Mouse (Mus musculus): Measurements from ENCODE around the gene Gpalpp1. TPM values are rescaled to one million over a fixed set of nuclear protein-coding genes. Genes with fewer than 3 reads are reported as not detected.
A peak's percentile ranks its signal among the peaks of the same experiment; 100 is the strongest.

Gpalpp1 gene
- polyA plus RNA-seq, 1 experiment from 2014 or later = 11.1 TPM

GRCm38 (mm10) chr14:76149531-76150179, 39.1 kb upstream of the Gpalpp1 start:
- Histone ChIP-seq H3K4me3 (ENCODE audit: low read depth, low read length) (peak overlapping the region; percentile 9; the same call in 1 of the 2 replicates), H3K4me2 (ENCODE audit: low read depth, low read length) (peak overlapping the region; percentile 46), H3K9ac (ENCODE audit: low read depth, low read length) (no peak overlapping the region), H3K27me3 (replicated peaks; ENCODE audit: control insufficient read depth, insufficient read depth, low read length) (no peaks in the 10 kb centered on the region), H3K4me1 (ENCODE audit: control insufficient read depth, insufficient read depth, low read length) (peaks cover 18% of the 10 kb centered on the region; the same call in 1 of the 2 replicates), H3K27ac (replicated peaks; ENCODE audit: low read depth, low read length) (peak overlapping the region; percentile 10; the same call in 1 of the 2 replicates), H3K9me3 (ENCODE audit: control insufficient read depth, low read length) (no peaks in the 10 kb centered on the region), H3K36me3 (ENCODE audit: control insufficient read depth, insufficient read depth, low read length) (no peaks in the 10 kb centered on the region)
- 17% methylated on average over 13 of the region's 13 CpGs for WGBS
- ATAC-seq (ENCODE audit: low read depth) = peak; percentile 35; the same call in 1 of the 2 replicates
- DNase-seq (ENCODE audit: low spot score) = peak; percentile 87

- no peaks in the 10 kb centered on the region for H3K27me3 ChIP-seq (replicated peaks; ENCODE audit: control insufficient read depth, insufficient read depth, low read length)
- ATAC-seq (ENCODE audit: low read depth) = no peak
- 80% methylated on average over 10 of the region's 10 CpGs for WGBS
Observed at GRCm38 (mm10) chr14:76148294-76148693, 37.7 kb upstream of the Gpalpp1 start.

GRCm38 (mm10) chr14:76147061-76147460, 36.5 kb upstream of the Gpalpp1 start:
- Histone ChIP-seq H3K9me3 (ENCODE audit: control insufficient read depth, low read length) (no peaks in the 10 kb centered on the region), H3K9ac (ENCODE audit: low read depth, low read length) (no peak overlapping the region), H3K4me2 (ENCODE audit: low read depth, low read length) (no peak overlapping the region), H3K27ac (replicated peaks; ENCODE audit: low read depth, low read length) (no peak overlapping the region), H3K36me3 (ENCODE audit: control insufficient read depth, insufficient read depth, low read length) (no peaks in the 10 kb centered on the region), H3K27me3 (replicated peaks; ENCODE audit: control insufficient read depth, insufficient read depth, low read length) (no peaks in the 10 kb centered on the region), H3K4me3 (ENCODE audit: low read depth, low read length) (no peak overlapping the region), H3K4me1 (ENCODE audit: control insufficient read depth, insufficient read depth, low read length) (peaks cover 12% of the 10 kb centered on the region; the same call in 1 of the 2 replicates)
- DNase-seq (ENCODE audit: low spot score) (no peak), ATAC-seq (ENCODE audit: low read depth) (no peak)
- WGBS = 42% methylated on average over 6 of the region's 6 CpGs

More at GRCm38 (mm10) chr14:76148294-76148693, 37.7 kb upstream of the Gpalpp1 start:
- Histone ChIP-seq H3K4me3 (ENCODE audit: low read depth, low read length) (no peak overlapping the region), H3K9me3 (ENCODE audit: control insufficient read depth, low read length) (no peaks in the 10 kb centered on the region), H3K4me1 (ENCODE audit: control insufficient read depth, insufficient read depth, low read length) (peaks cover 16% of the 10 kb centered on the region; the same call in 1 of the 2 replicates), H3K4me2 (ENCODE audit: low read depth, low read length) (no peak overlapping the region), H3K9ac (ENCODE audit: low read depth, low read length) (no peak overlapping the region), H3K36me3 (ENCODE audit: control insufficient read depth, insufficient read depth, low read length) (no peaks in the 10 kb centered on the region), H3K27ac (replicated peaks; ENCODE audit: low read depth, low read length) (no peak overlapping the region)
- DNase-seq (ENCODE audit: low spot score) = no peak

- Histone ChIP-seq H3K27me3 (replicated peaks; ENCODE audit: control insufficient read depth, insufficient read depth, low read length) (no peaks in the 10 kb centered on the region), H3K36me3 (ENCODE audit: control insufficient read depth, insufficient read depth, low read length) (no peaks in the 10 kb centered on the region), H3K9ac (ENCODE audit: low read depth, low read length) (no peak overlapping the region), H3K4me3 (ENCODE audit: low read depth, low read length) (no peak overlapping the region), H3K27ac (replicated peaks; ENCODE audit: low read depth, low read length) (no peak overlapping the region), H3K9me3 (ENCODE audit: control insufficient read depth, low read length) (no peaks in the 10 kb centered on the region), H3K4me1 (ENCODE audit: control insufficient read depth, insufficient read depth, low read length) (peaks cover 12% of the 10 kb centered on the region; the same call in 1 of the 2 replicates), H3K4me2 (ENCODE audit: low read depth, low read length) (no peak overlapping the region)
- ATAC-seq (ENCODE audit: low read depth) = no peak
- 56% methylated on average over 7 of the region's 7 CpGs for WGBS
- no peak for DNase-seq (ENCODE audit: low spot score)
Observed at GRCm38 (mm10) chr14:76145868-76146267, 35.3 kb upstream of the Gpalpp1 start.

GRCm38 (mm10) chr14:76145248-76145647, 34.7 kb upstream of the Gpalpp1 start:
- H3K9me3 ChIP-seq (ENCODE audit: control insufficient read depth, low read length) = no peaks in the 10 kb centered on the region
- 0 out of 2 replicates have a peak, but pooled peaks cover 9% of the 10 kb centered on the region for H3K4me1 ChIP-seq (ENCODE audit: control insufficient read depth, insufficient read depth, low read length)
- H3K9ac ChIP-seq (ENCODE audit: low read depth, low read length) = no peak overlapping the region
- H3K4me3 ChIP-seq (ENCODE audit: low read depth, low read length) = no peak overlapping the region
- 82% methylated on average over 1 of the region's 1 CpGs for WGBS
- H3K27me3 ChIP-seq (replicated peaks; ENCODE audit: control insufficient read depth, insufficient read depth, low read length) = no peaks in the 10 kb centered on the region
- no peak overlapping the region for H3K4me2 ChIP-seq (ENCODE audit: low read depth, low read length)
- no peak overlapping the region for H3K27ac ChIP-seq (replicated peaks; ENCODE audit: low read depth, low read length)
- DNase-seq (ENCODE audit: low spot score) = no peak
- no peaks in the 10 kb centered on the region for H3K36me3 ChIP-seq (ENCODE audit: control insufficient read depth, insufficient read depth, low read length)
- ATAC-seq (ENCODE audit: low read depth) = no peak

GRCm38 (mm10) chr14:76134975-76135374, 24.4 kb upstream of the Gpalpp1 start:
- H3K4me3 ChIP-seq (ENCODE audit: low read depth, low read length) = no peak overlapping the region
- no peak overlapping the region for H3K27ac ChIP-seq (replicated peaks; ENCODE audit: low read depth, low read length)
- ATAC-seq (ENCODE audit: low read depth) (no peak), DNase-seq (ENCODE audit: low spot score) (no peak)
- H3K9me3 ChIP-seq (ENCODE audit: control insufficient read depth, low read length) = no peaks in the 10 kb centered on the region
- H3K4me1 ChIP-seq (ENCODE audit: control insufficient read depth, insufficient read depth, low read length) = no peaks in the 10 kb centered on the region
- no peak overlapping the region for H3K4me2 ChIP-seq (ENCODE audit: low read depth, low read length)
- H3K9ac ChIP-seq (ENCODE audit: low read depth, low read length) = no peak overlapping the region
- peaks cover 61% of the 10 kb centered on the region for H3K36me3 ChIP-seq (ENCODE audit: control insufficient read depth, insufficient read depth, low read length)
- no peaks in the 10 kb centered on the region for H3K27me3 ChIP-seq (replicated peaks; ENCODE audit: control insufficient read depth, insufficient read depth, low read length)
- WGBS = 90% methylated on average over 4 of the region's 4 CpGs

GRCm38 (mm10) chr14:76128174-76128573, 17.6 kb upstream of the Gpalpp1 start:
- H3K36me3 ChIP-seq (ENCODE audit: control insufficient read depth, insufficient read depth, low read length) = peaks cover 81% of the 10 kb centered on the region
- 83% methylated on average over 4 of the region's 4 CpGs for WGBS
- no peak for ATAC-seq (ENCODE audit: low read depth)

GRCm38 (mm10) chr14:76127311-76127710, 16.8 kb upstream of the Gpalpp1 start:
- Histone ChIP-seq H3K27ac (replicated peaks; ENCODE audit: low read depth, low read length) (no peak overlapping the region), H3K36me3 (ENCODE audit: control insufficient read depth, insufficient read depth, low read length) (peaks cover 72% of the 10 kb centered on the region), H3K9ac (ENCODE audit: low read depth, low read length) (no peak overlapping the region), H3K4me2 (ENCODE audit: low read depth, low read length) (no peak overlapping the region), H3K27me3 (replicated peaks; ENCODE audit: control insufficient read depth, insufficient read depth, low read length) (no peaks in the 10 kb centered on the region), H3K4me1 (ENCODE audit: control insufficient read depth, insufficient read depth, low read length) (no peaks in the 10 kb centered on the region), H3K4me3 (ENCODE audit: low read depth, low read length) (no peak overlapping the region), H3K9me3 (ENCODE audit: control insufficient read depth, low read length) (no peaks in the 10 kb centered on the region)
- DNase-seq (ENCODE audit: low spot score) (no peak), ATAC-seq (ENCODE audit: low read depth) (no peak)
- 85% methylated on average over 3 of the region's 3 CpGs for WGBS

More at GRCm38 (mm10) chr14:76128174-76128573, 17.6 kb upstream of the Gpalpp1 start:
- DNase-seq (ENCODE audit: low spot score) = no peak
- Histone ChIP-seq H3K27ac (replicated peaks; ENCODE audit: low read depth, low read length) (no peak overlapping the region), H3K9ac (ENCODE audit: low read depth, low read length) (no peak overlapping the region), H3K9me3 (ENCODE audit: control insufficient read depth, low read length) (no peaks in the 10 kb centered on the region), H3K4me3 (ENCODE audit: low read depth, low read length) (no peak overlapping the region), H3K4me1 (ENCODE audit: control insufficient read depth, insufficient read depth, low read length) (no peaks in the 10 kb centered on the region), H3K27me3 (replicated peaks; ENCODE audit: control insufficient read depth, insufficient read depth, low read length) (no peaks in the 10 kb centered on the region), H3K4me2 (ENCODE audit: low read depth, low read length) (no peak overlapping the region)

- Histone ChIP-seq H3K27me3 (replicated peaks; ENCODE audit: control insufficient read depth, insufficient read depth, low read length) (no peaks in the 10 kb centered on the region), H3K4me2 (ENCODE audit: low read depth, low read length) (no peak overlapping the region), H3K27ac (replicated peaks; ENCODE audit: low read depth, low read length) (no peak overlapping the region), H3K9me3 (ENCODE audit: control insufficient read depth, low read length) (no peaks in the 10 kb centered on the region), H3K9ac (ENCODE audit: low read depth, low read length) (no peak overlapping the region), H3K4me1 (ENCODE audit: control insufficient read depth, insufficient read depth, low read length) (no peaks in the 10 kb centered on the region), H3K36me3 (ENCODE audit: control insufficient read depth, insufficient read depth, low read length) (peaks cover 73% of the 10 kb centered on the region), H3K4me3 (ENCODE audit: low read depth, low read length) (no peak overlapping the region)
- DNase-seq (ENCODE audit: low spot score) (no peak), ATAC-seq (ENCODE audit: low read depth) (no peak)
- WGBS = 89% methylated on average over 8 of the region's 8 CpGs
Observed at GRCm38 (mm10) chr14:76122663-76123058, 12.1 kb upstream of the Gpalpp1 start.
